Mouse (Mus musculus) lung, adult 10 weeks (tissue): ENCODE data around the gene Antxr1. TPM values are rescaled to one million over a fixed set of nuclear protein-coding genes. Genes with fewer than 3 reads are reported as not detected.

Source experiments
- polyA plus RNA-seq: library from polyadenylated mRNA; stranded (reverse); fragments of 350-450 nt; fragmentation: Illumina TruSeq; extraction: RNeasy Lipid Tissue Mini Kit (QIAGEN cat#74804); gene quantifications from one replicate; pipeline ENCODE4 v1.2.3, GENCODE M21; 2014; ENCODE audit warnings: low read depth, low replicate concordance; ENCODE audit not compliant: insufficient read depth

Gene Antxr1
- 32.3 TPM for polyA plus RNA-seq

GRCm38 (mm10) chr6:87335091-87335934 is at the start of gene Antxr1:
TSS of gene Antxr1 (minus strand) at chr6:87335821.

DNA sequence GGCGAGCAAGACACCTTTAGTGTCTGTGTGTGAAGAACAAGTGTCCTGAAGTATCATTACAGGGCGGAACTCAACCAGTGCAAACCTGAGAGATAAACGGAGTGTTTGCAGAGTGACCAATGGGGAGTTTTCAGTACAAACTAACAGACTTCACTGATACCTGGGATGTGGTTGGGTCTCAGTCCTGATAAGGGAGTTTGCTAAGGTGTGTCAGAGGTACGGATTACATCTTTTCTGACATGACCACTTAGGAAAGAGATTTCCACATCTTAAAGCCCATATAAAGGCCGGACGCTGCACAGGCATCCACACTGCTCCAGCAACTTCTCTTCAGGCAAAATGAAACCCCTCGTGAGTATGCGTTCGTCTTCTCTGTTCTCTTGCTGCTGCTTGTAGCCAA is 37.4 kb upstream of the Antxr1 start, which contains the start of gene Gkn2:
Gene Gkn2, plus strand, starts transcription at position 301 of the 400 bp plus-strand sequence.

GRCm38 (mm10) chr6:87350829-87351228 is 15.2 kb upstream of the Antxr1 start, which contains the start of gene Gkn1:
TSS of gene Gkn1 (minus strand) at chr6:87350942.

GRCm38 (mm10) chr6:87104123-87104796 is 231.4 kb downstream of the Antxr1 start, which contains the start of gene D6Ertd527e:
TSS of gene D6Ertd527e (plus strand) at chr6:87104746.

Other genes with a start within 250 kb of the Antxr1 start
- gene D6Ertd527e, start 231.1 kb downstream of the Antxr1 start, polyA plus RNA-seq: 0.10 TPM
- gene Gkn1, start 15.1 kb upstream of the Antxr1 start, polyA plus RNA-seq: not detected
- gene Gkn2, start 37.5 kb upstream of the Antxr1 start, polyA plus RNA-seq: not detected
- gene Gkn3, start 53.1 kb upstream of the Antxr1 start, polyA plus RNA-seq: 7.1 TPM
- not detected for gene Bmp10, start 93.2 kb upstream of the Antxr1 start, polyA plus RNA-seq
- 9.5 TPM for gene Arhgap25, start 197.4 kb upstream of the Antxr1 start, polyA plus RNA-seq